Mouse (Mus musculus): ENCODE measurements around the gene Ifnk. TPM values are rescaled to one million over a fixed set of nuclear protein-coding genes. Genes with fewer than 3 reads are reported as not detected.

Ifnk gene
- polyA plus RNA-seq, 1 experiment, result not detected

DNA sequence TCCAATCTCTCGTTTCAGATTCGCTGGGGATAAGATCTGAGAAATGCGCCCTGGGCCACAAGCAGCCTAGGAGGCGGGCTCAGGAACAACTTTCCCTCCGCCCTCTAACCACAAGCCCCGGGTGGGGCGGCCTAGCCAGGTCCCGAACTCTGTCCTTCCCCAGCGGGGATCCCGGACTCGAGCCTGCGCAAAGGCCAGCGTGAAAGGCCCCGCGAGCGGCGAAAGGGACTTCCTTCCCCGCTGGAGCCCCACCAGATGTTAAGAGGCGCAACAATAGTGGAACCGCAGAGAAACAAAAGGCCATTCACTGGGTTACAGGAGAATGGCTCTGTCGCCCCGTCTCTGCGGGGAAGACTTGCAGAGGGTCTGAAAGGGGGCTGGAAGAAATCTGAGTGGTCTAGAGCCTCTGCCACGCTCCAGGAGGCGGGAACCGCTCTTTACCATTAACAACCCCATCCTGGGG is 4.3 kb downstream of the Ifnk start:
- WGBS, result 1% methylated on average over 26 of the region's 26 CpGs
- Histone ChIP-seq H3K4me3 (replicated peaks; ENCODE audit: insufficient read depth, low read depth, low read length) (peak overlapping the region; percentile 31), H3K27me3 (ENCODE audit: control insufficient read depth, insufficient read depth, low read length) (no peaks in the 10 kb centered on the region; the same call in 1 of the 2 replicates), H3K4me1 (ENCODE audit: control insufficient read depth, insufficient read depth, low read length) (no peaks in the 10 kb centered on the region), H3K27ac (ENCODE audit: insufficient read depth, low read length) (peak overlapping the region; percentile 32; the same call in 1 of the 2 replicates)
- no peak for TF ChIP-seq POLR2A (IDR thresholded peaks at IDR 0.05; ENCODE audit: borderline replicate concordance, insufficient read depth, low read length)
- DNase-seq, result peak; percentile 33 to 34

GRCm38 (mm10) chr4:35156751-35157611 is 5.1 kb downstream of the Ifnk start, which contains the start of gene Mob3b:
TSS of gene Mob3b (minus strand) at chr4:35157484.
- H3K27me3 ChIP-seq (ENCODE audit: control insufficient read depth, insufficient read depth, low read length), result no peaks in the 10 kb centered on the region; the same call in 1 of the 2 replicates
- H3K4me1 ChIP-seq (ENCODE audit: control insufficient read depth, insufficient read depth, low read length), result no peaks in the 10 kb centered on the region
- peak; percentile 67 to 77 for DNase-seq
- under 1% methylated on average over 50 of the region's 50 CpGs for WGBS
- TF ChIP-seq POLR2A (IDR thresholded peaks at IDR 0.05; ENCODE audit: borderline replicate concordance, insufficient read depth, low read length) (no peak), CTCF (IDR thresholded peaks at IDR 0.05; ENCODE audit: borderline replicate concordance, insufficient read depth, low read depth, low read length) (peak; percentile 71)
- H3K27ac ChIP-seq (ENCODE audit: insufficient read depth, low read length), result peak within 1 kb of the TSS; percentile 32; the same call in 1 of the 2 replicates
- H3K4me3 ChIP-seq (replicated peaks; ENCODE audit: insufficient read depth, low read depth, low read length), result peak within 1 kb of the TSS; percentile 52

- no peaks in the 10 kb centered on the region; the same call in 1 of the 2 replicates for H3K27me3 ChIP-seq (ENCODE audit: control insufficient read depth, insufficient read depth, low read length)
- no peaks in the 10 kb centered on the region for H3K4me1 ChIP-seq (ENCODE audit: control insufficient read depth, insufficient read depth, low read length)
- H3K27ac ChIP-seq (ENCODE audit: insufficient read depth, low read length), result no peak overlapping the region
- 71% methylated on average over 11 of the region's 11 CpGs for WGBS
- TF ChIP-seq CTCF (IDR thresholded peaks at IDR 0.05; ENCODE audit: borderline replicate concordance, insufficient read depth, low read depth, low read length), result no peak
- no peak overlapping the region for H3K4me3 ChIP-seq (replicated peaks; ENCODE audit: insufficient read depth, low read depth, low read length)
- DNase-seq, result no peak
Measured at GRCm38 (mm10) chr4:35157815-35158214, 6.0 kb downstream of the Ifnk start.

DNA sequence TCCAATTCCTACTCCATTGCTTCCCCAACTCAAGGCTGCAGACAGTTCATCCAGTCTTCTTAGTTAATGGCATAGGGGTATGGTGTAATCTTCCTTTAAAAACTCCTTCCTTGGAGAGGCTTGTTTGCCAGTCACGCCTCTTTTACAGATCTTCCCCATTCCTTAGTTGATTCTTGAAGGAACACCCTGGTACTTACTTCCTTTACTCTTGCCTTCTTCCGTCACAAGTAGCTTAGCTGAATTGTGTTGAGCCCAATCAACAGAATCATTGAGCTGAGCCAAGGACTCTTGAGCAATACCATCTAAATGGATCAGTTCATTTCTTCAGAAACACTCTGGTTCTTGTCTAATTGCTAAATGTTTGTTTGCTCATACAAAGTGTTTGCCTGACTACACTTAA is 13.4 kb downstream of the Ifnk start:
- Histone ChIP-seq H3K27ac (ENCODE audit: insufficient read depth, low read length) (no peak overlapping the region), H3K27me3 (ENCODE audit: control insufficient read depth, insufficient read depth, low read length) (no peaks in the 10 kb centered on the region), H3K4me1 (ENCODE audit: control insufficient read depth, insufficient read depth, low read length) (no peaks in the 10 kb centered on the region), H3K4me3 (replicated peaks; ENCODE audit: insufficient read depth, low read depth, low read length) (no peak overlapping the region)
- TF ChIP-seq POLR2A (IDR thresholded peaks at IDR 0.05; ENCODE audit: borderline replicate concordance, insufficient read depth, low read length) (no peak), CTCF (IDR thresholded peaks at IDR 0.05; ENCODE audit: borderline replicate concordance, insufficient read depth, low read depth, low read length) (no peak)
- 91% methylated on average over 2 of the region's 2 CpGs for WGBS
- no peak for DNase-seq

DNA sequence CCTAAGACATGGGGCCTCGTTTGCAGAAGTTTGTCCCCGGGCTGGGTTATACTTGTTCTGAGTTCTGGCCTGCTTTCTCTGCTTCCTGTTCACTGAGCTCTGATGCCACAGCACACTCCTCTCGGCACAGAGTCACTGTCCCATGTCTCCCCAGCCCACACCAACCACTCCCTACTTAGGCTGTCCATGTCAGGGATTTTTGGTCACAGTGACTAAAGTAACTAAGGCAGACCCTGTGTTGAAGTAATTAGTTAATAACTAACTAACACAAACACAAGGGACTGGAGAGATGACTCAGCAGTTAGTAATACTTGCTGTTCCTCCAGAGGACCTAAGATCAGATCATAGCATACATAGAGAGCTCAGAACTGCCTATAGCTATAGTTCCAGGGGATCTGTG is 14.1 kb downstream of the Ifnk start:
- TF ChIP-seq POLR2A (IDR thresholded peaks at IDR 0.05; ENCODE audit: borderline replicate concordance, insufficient read depth, low read length) (no peak), CTCF (IDR thresholded peaks at IDR 0.05; ENCODE audit: borderline replicate concordance, insufficient read depth, low read depth, low read length) (no peak)
- Histone ChIP-seq H3K4me3 (replicated peaks; ENCODE audit: insufficient read depth, low read depth, low read length) (no peak overlapping the region), H3K27me3 (ENCODE audit: control insufficient read depth, insufficient read depth, low read length) (no peaks in the 10 kb centered on the region), H3K4me1 (ENCODE audit: control insufficient read depth, insufficient read depth, low read length) (no peaks in the 10 kb centered on the region), H3K27ac (ENCODE audit: insufficient read depth, low read length) (no peak overlapping the region)
- DNase-seq, result no peak
- WGBS, result 81% methylated on average over 3 of the region's 3 CpGs

GRCm38 (mm10) chr4:35167855-35168254 is 16.0 kb downstream of the Ifnk start:
- H3K27ac ChIP-seq (ENCODE audit: insufficient read depth, low read length), result no peak overlapping the region
- 86% methylated on average over 5 of the region's 5 CpGs for WGBS
- no peak overlapping the region for H3K4me3 ChIP-seq (replicated peaks; ENCODE audit: insufficient read depth, low read depth, low read length)
- TF ChIP-seq CTCF (IDR thresholded peaks at IDR 0.05; ENCODE audit: borderline replicate concordance, insufficient read depth, low read depth, low read length), result no peak
- TF ChIP-seq POLR2A (IDR thresholded peaks at IDR 0.05; ENCODE audit: borderline replicate concordance, insufficient read depth, low read length), result no peak
- no peaks in the 10 kb centered on the region for H3K27me3 ChIP-seq (ENCODE audit: control insufficient read depth, insufficient read depth, low read length)
- no peaks in the 10 kb centered on the region for H3K4me1 ChIP-seq (ENCODE audit: control insufficient read depth, insufficient read depth, low read length)
- no peak for DNase-seq

DNA sequence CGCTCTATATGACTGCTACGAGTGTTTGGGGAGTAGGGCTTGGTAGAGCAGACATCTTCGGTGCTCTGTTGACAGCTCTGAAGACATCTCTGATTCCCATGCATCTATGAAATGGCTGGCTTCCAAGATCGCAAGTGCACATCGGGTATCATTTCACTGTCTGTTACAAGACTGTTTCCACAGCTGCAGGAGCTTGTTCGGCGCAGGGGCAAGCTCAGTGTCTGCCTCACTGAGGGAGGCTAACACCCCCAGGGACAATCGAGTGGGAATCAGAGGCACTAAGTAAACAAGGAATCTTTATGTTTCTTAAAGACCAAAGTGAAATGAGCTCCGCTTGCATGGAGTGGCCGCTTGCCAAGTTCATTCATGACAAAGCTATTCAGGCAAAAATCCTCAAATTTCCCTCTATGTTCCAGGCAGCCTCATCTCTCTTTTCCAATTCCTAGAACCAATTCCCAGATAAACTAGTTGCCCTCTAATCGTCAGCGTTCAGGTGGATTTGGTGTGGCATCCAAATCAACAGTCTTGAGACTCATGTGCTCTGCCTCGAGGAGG is 17.8 kb downstream of the Ifnk start:
- TF ChIP-seq POLR2A (IDR thresholded peaks at IDR 0.05; ENCODE audit: borderline replicate concordance, insufficient read depth, low read length), result no peak
- no peak for TF ChIP-seq CTCF (IDR thresholded peaks at IDR 0.05; ENCODE audit: borderline replicate concordance, insufficient read depth, low read depth, low read length)
- no peak overlapping the region for H3K27ac ChIP-seq (ENCODE audit: insufficient read depth, low read length)
- H3K4me1 ChIP-seq (ENCODE audit: control insufficient read depth, insufficient read depth, low read length), result no peaks in the 10 kb centered on the region
- H3K4me3 ChIP-seq (replicated peaks; ENCODE audit: insufficient read depth, low read depth, low read length), result no peak overlapping the region
- no peaks in the 10 kb centered on the region for H3K27me3 ChIP-seq (ENCODE audit: control insufficient read depth, insufficient read depth, low read length)
- WGBS, result 16% methylated on average over 13 of the region's 13 CpGs
- no peak for DNase-seq

DNA sequence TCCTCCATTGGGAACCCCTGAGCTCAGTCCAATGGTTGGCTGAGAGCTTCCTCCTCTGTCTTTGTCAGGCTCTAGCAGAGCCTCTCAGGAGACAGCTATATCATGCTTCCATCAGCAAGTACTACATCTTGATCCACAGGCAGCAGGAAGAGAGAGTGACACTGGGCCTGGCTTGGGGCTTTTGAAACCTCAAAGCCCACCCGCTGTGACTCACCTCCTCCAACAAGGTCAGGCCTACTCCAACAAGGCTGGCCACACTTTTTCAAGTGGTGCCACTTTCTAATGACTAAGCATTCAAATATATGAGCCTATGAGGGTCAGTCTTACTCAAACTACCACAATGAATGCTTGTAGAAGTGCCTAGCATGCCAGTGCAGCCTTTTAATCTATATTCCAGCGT is 20.6 kb downstream of the Ifnk start:
- Histone ChIP-seq H3K4me1 (ENCODE audit: control insufficient read depth, insufficient read depth, low read length) (no peaks in the 10 kb centered on the region), H3K4me3 (replicated peaks; ENCODE audit: insufficient read depth, low read depth, low read length) (no peak overlapping the region), H3K27me3 (ENCODE audit: control insufficient read depth, insufficient read depth, low read length) (no peaks in the 10 kb centered on the region), H3K27ac (ENCODE audit: insufficient read depth, low read length) (no peak overlapping the region)
- 92% methylated on average over 2 of the region's 2 CpGs for WGBS
- DNase-seq, result no peak
- TF ChIP-seq POLR2A (IDR thresholded peaks at IDR 0.05; ENCODE audit: borderline replicate concordance, insufficient read depth, low read length) (no peak), CTCF (IDR thresholded peaks at IDR 0.05; ENCODE audit: borderline replicate concordance, insufficient read depth, low read depth, low read length) (no peak)
